Comparison of ENCODE assay signal across 10 mouse cellular contexts in the genomic region with DNA sequence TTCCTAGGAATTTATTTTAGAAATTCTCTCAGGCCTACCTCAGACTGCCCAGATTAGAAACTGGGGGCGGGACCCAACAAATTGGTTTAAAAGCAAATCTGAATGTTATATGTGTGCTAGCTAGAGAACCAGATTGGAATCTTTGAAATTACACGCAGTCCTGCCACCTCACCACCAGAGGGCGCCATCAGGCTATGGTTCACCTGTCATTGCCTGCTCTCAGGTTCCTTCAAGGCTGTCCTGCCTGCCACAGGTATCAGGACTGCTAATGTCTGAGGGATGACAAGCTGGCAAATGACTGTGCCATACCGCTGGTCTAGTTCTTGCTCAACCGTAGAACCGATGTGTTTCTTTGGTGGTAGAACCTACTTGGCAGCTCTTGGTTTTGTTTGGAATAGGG. TPM values are rescaled to one million over a fixed set of nuclear protein-coding genes. Genes with fewer than 3 reads are reported as not detected.
DNase-seq lines count a peak whose midpoint lies in the region; ATAC-seq and TF ChIP-seq lines count a peak whose summit lies in the region.
"Had no signal": no experiment of that assay in that cellular context is flagged by ENCODE, and none has a peak within 500 bp of the region (broad histone marks: within the 10 kb centered on the region; RNA-seq: fewer than 3 reads in every experiment).

No protein-coding gene starts in this region.

- dilution Hi-C loops in CH12.LX (cut with MboI; ENCODE audit: extremely low pct_ligation_motif_present, extremely low pct_unique_long_range_greater_than_20kb, low sequenced_read_pairs), result no loop called here

- no peaks in the 10 kb centered on the region for H3K36me3 ChIP-seq in CH12.LX (replicated peaks in 1 of 2; ENCODE audit: control insufficient read depth in 1 of 2, insufficient read depth in 1 of 2, low read length in 1 of 2)
- H3K36me3 ChIP-seq in forebrain, postnatal 0 days (ENCODE audit: insufficient read depth), result no peaks in the 10 kb centered on the region
- H3K36me3 ChIP-seq: heart, embryonic 15.5 days; stomach, embryonic 15.5 days had no signal

- DNase-seq in 416B (ENCODE audit: low read depth), result peak; percentile 58
- DNase-seq in CH12.LX (ENCODE audit: extremely low read depth), result peak; percentile 62
- DNase-seq in c-Kit-positive CD71-negative TER-119-negative erythroid progenitor cells, embryonic 14.5 days (ENCODE audit: low read depth), result peak; percentile 48
- DNase-seq in forebrain, postnatal 0 days, result peak; percentile 72
- peak; percentile 53 to 83 for DNase-seq in layer of hippocampus, adult 2 months (ENCODE audit: low spot score in 2 of 2)
- DNase-seq in lung, postnatal 14 days, result peak; percentile 74
- DNase-seq in right cerebral cortex, postnatal 25 days, result peak; percentile 78
- DNase-seq in yolk sac, embryonic 10.5 days (ENCODE audit: low spot score), result peak; percentile 47

- peak; percentile 25; the same call in 1 of the 2 replicates for ATAC-seq in forebrain, postnatal 0 days

- H3K4me3 ChIP-seq in CH12.LX (replicated peaks in 1 of 3; ENCODE audit: low read depth in 2 of 3, low read length in 2 of 3, poor library complexity in 1 of 3), result no peak overlapping the region
- H3K4me3 ChIP-seq in forebrain, postnatal 0 days (ENCODE audit: low read depth, low read length), result no peak overlapping the region
- no peak overlapping the region for H3K4me3 ChIP-seq in layer of hippocampus, adult 2 months
- H3K4me3 ChIP-seq: heart, embryonic 15.5 days; stomach, embryonic 15.5 days had no signal

- no peak overlapping the region for H3K4me2 ChIP-seq in CH12.LX (ENCODE audit: insufficient read depth, low read depth, poor library complexity, severe bottlenecking)
- no peak overlapping the region for H3K4me2 ChIP-seq in forebrain, postnatal 0 days (ENCODE audit: low read depth)
- H3K4me2 ChIP-seq: heart, embryonic 15.5 days; stomach, embryonic 15.5 days had no signal

- H3K9ac ChIP-seq in CH12.LX (ENCODE audit: insufficient read depth, low read depth), result no peak overlapping the region
- H3K9ac ChIP-seq in forebrain, postnatal 0 days, result no peak overlapping the region
- H3K9ac ChIP-seq: heart, embryonic 15.5 days; stomach, embryonic 15.5 days had no signal

- 13% methylated on average over 6 of the region's 6 CpGs for WGBS in forebrain, postnatal 0 days

- no peak for TF ChIP-seq POLR2A in CH12.LX (IDR thresholded peaks at IDR 0.05; ENCODE audit: low read depth, low read length)

- TF ChIP-seq RAD21 in CH12.LX (IDR thresholded peaks at IDR 0.05; ENCODE audit: low read depth, low read length), result peak; percentile 92

- H3K79me2 ChIP-seq in CH12.LX (replicated peaks; ENCODE audit: control insufficient read depth, extremely low read depth, insufficient read depth, poor library complexity, severe bottlenecking), result no peaks in the 10 kb centered on the region

- peaks cover 0 to 2% of the 10 kb centered on the region in 2 experiments; a peak in 1 of 4 replicates for H3K4me1 ChIP-seq in CH12.LX (ENCODE audit: control insufficient read depth in 1 of 2, insufficient read depth in 2 of 2)
- no peaks in the 10 kb centered on the region for H3K4me1 ChIP-seq in forebrain, postnatal 0 days (ENCODE audit: insufficient read depth)
- H3K4me1 ChIP-seq: heart, embryonic 15.5 days; stomach, embryonic 15.5 days had no signal

- peak; percentile 94 to 95 for TF ChIP-seq CTCF in CH12.LX (conservative IDR thresholded peaks at IDR 0.05 in 1 of 2, IDR thresholded peaks at IDR 0.05 in 1 of 2; ENCODE audit: low read depth in 2 of 2, low read length in 2 of 2)
- TF ChIP-seq CTCF in forebrain, postnatal 0 days (IDR thresholded peaks at IDR 0.05; ENCODE audit: low read depth), result peak; percentile 90
- peak; percentile 96 for TF ChIP-seq CTCF in layer of hippocampus, adult 2 months (conservative IDR thresholded peaks at IDR 0.05)

- in situ Hi-C loops in CH12.LX (cut with MboI; ENCODE audit: low pct_ligation_motif_present, low pct_unique_long_range_greater_than_20kb, low sequenced_read_pairs), result no loop called here

- no peak for TF ChIP-seq EP300 in CH12.LX (IDR thresholded peaks at IDR 0.05; ENCODE audit: low read length)

- no peaks in the 10 kb centered on the region for H3K27me3 ChIP-seq in CH12.LX (replicated peaks)
- H3K27me3 ChIP-seq in forebrain, postnatal 0 days (ENCODE audit: insufficient read depth, low read length), result no peaks in the 10 kb centered on the region
- H3K27me3 ChIP-seq: heart, embryonic 15.5 days; stomach, embryonic 15.5 days had no signal

- H3K27ac ChIP-seq in CH12.LX (ENCODE audit: insufficient read depth, low read depth), result no peak overlapping the region
- no peak overlapping the region for H3K27ac ChIP-seq in forebrain, postnatal 0 days (ENCODE audit: low read depth, low read length)
- no peak overlapping the region for H3K27ac ChIP-seq in layer of hippocampus, adult 2 months
- H3K27ac ChIP-seq: heart, embryonic 15.5 days; stomach, embryonic 15.5 days had no signal

- H3K9me3 ChIP-seq in CH12.LX (replicated peaks; ENCODE audit: low read length), result no peaks in the 10 kb centered on the region
- no peaks in the 10 kb centered on the region for H3K9me3 ChIP-seq in forebrain, postnatal 0 days (ENCODE audit: low read length)
- H3K9me3 ChIP-seq: heart, embryonic 15.5 days; stomach, embryonic 15.5 days had no signal

TF ChIP-seq in CH12.LX, 34 proteins besides CTCF, POLR2A, EP300 and RAD21:
- TF ChIP-seq NELFE (IDR thresholded peaks at IDR 0.05; ENCODE audit: low read depth, low read length) (0 out of 2 replicates have a peak, but pooled peaks have one; percentile 11), JUN (IDR thresholded peaks at IDR 0.05; ENCODE audit: insufficient read depth, low read depth, low read length) (no peak), TCF12 (IDR thresholded peaks at IDR 0.05; ENCODE audit: low read depth, low read length) (no peak), ZC3H11A (IDR thresholded peaks at IDR 0.05; ENCODE audit: low read depth, low read length) (peak; percentile 23; the same call in 1 of the 2 replicates), SMC3 (IDR thresholded peaks at IDR 0.05; ENCODE audit: low read depth, low read length) (peak; percentile 84)

RNA-seq across cellular contexts. Expression of a gene that starts 20.1 kb away (rescaled TPM):
- total RNA-seq in CH12.LX (2012; rRNA removed) (0.13 TPM in 1 of 2 replicates, not detected in the other), CH12.LX (2014; rRNA removed) (not detected in 2 replicates)
- not detected in 2 replicates for polyA plus RNA-seq in CH12.LX (2012; ENCODE audit: insufficient read length, low read depth)
- total RNA-seq in forebrain, postnatal 0 days (2014; rRNA removed), result 5.7 and 6.3 TPM in 2 replicates
- polyA plus RNA-seq in forebrain, postnatal 0 days (2015; fragmentation: Nextera tagmentation; extraction: Ambion mirVana), result 7.7 and 9.2 TPM in 2 replicates
- 1 to 10 TPM; 6.4 to 8.3 TPM for total RNA-seq in layer of hippocampus, adult 2 months (2021)

RNA-seq across cellular contexts. Expression of a gene that starts 53.3 kb away (rescaled TPM):
- total RNA-seq in CH12.LX (2012; rRNA removed) (13.1 and 17.4 TPM in 2 replicates), CH12.LX (2014; rRNA removed) (16.5 and 16.9 TPM in 2 replicates)
- 9.6 and 12.4 TPM in 2 replicates for polyA plus RNA-seq in CH12.LX (2012; ENCODE audit: insufficient read length, low read depth)
- 49.2 and 53.6 TPM in 2 replicates for total RNA-seq in forebrain, postnatal 0 days (2014; rRNA removed)
- 31.7 and 35.0 TPM in 2 replicates for polyA plus RNA-seq in forebrain, postnatal 0 days (2015; fragmentation: Nextera tagmentation; extraction: Ambion mirVana)
- total RNA-seq in layer of hippocampus, adult 2 months (2021), result 10 to 100 TPM; 26.6 to 26.9 TPM
